Mouse (Mus musculus) MN1 (cell line): ENCODE measurements at regions not wholly inside any gene's neighbourhood (a gene's known extent, or its start where the extent isn't known, plus 50 kb on each side); places are given as distances from the start of the nearest gene placed in this dataset.

Experiments
- DNase-seq: peaks from one replicate; pipeline ENCODE4 v3.0.0-alpha.2; 2016; ENCODE audit warnings: low spot score

GRCm38 (mm10) chr9:101807249-101807648 lies 54.4 kb upstream of the 9630041A04Rik start:
- no peak for DNase-seq

GRCm38 (mm10) chr9:101796718-101797117 lies 64.9 kb upstream of the 9630041A04Rik start:
- no peak for DNase-seq

GRCm38 (mm10) chr9:101796063-101796462 lies 65.6 kb upstream of the 9630041A04Rik start:
- DNase-seq: no peak

GRCm38 (mm10) chr9:101795436-101795835 lies 66.2 kb upstream of the 9630041A04Rik start:
- no peak for DNase-seq

GRCm38 (mm10) chr9:101790936-101791335 lies 70.7 kb upstream of the 9630041A04Rik start:
- no peak for DNase-seq

- peak; percentile 59 for DNase-seq
These were observed 120.6 kb upstream of the 9630041A04Rik start for GRCm38 (mm10) chr9:101740949-101741605.

GRCm38 (mm10) chr9:101739322-101739721 lies 122.3 kb upstream of the 9630041A04Rik start:
- DNase-seq: no peak

GRCm38 (mm10) chr9:101734271-101734670 lies 127.4 kb upstream of the 9630041A04Rik start:
- DNase-seq: no peak

- no peak for DNase-seq
These were observed 127.9 kb upstream of the 9630041A04Rik start for GRCm38 (mm10) chr9:101733611-101734225.

GRCm38 (mm10) chr9:101730136-101730535 lies 131.5 kb upstream of the 9630041A04Rik start:
- no peak for DNase-seq

- DNase-seq: peak; percentile 17
These were observed 143.7 kb upstream of the 9630041A04Rik start for GRCm38 (mm10) chr9:101717911-101718310.

- DNase-seq: no peak
These were observed 145.3 kb upstream of the 9630041A04Rik start for GRCm38 (mm10) chr9:101716326-101716725.

- DNase-seq: no peak
These were observed 146.8 kb upstream of the 9630041A04Rik start for GRCm38 (mm10) chr9:101714805-101715204.

GRCm38 (mm10) chr9:101710611-101711071 lies 151.0 kb upstream of the 9630041A04Rik start:
- DNase-seq: peak; percentile 53

- no peak for DNase-seq
These were observed 161.3 kb upstream of the 9630041A04Rik start for GRCm38 (mm10) chr9:101700368-101700767.

- no peak for DNase-seq
These were observed 167.6 kb upstream of the 9630041A04Rik start for GRCm38 (mm10) chr9:101694054-101694453.

- no peak for DNase-seq
These were observed 170.3 kb upstream of the 9630041A04Rik start for GRCm38 (mm10) chr9:101691336-101691735.

GRCm38 (mm10) chr9:101690916-101691315 lies 170.7 kb upstream of the 9630041A04Rik start:
- DNase-seq: no peak

GRCm38 (mm10) chr9:101690402-101690861 lies 171.2 kb upstream of the 9630041A04Rik start:
- no peak for DNase-seq

GRCm38 (mm10) chr9:101689532-101690401 lies 171.9 kb upstream of the 9630041A04Rik start:
- peak; percentile 74 for DNase-seq

GRCm38 (mm10) chr9:101687226-101687625 lies 174.4 kb upstream of the 9630041A04Rik start:
- DNase-seq: no peak

GRCm38 (mm10) chr9:101677563-101677962 lies 184.1 kb upstream of the 9630041A04Rik start:
- DNase-seq: no peak
